In genomic region chr4:88763384-88764018, GRCm38 (mm10) we compare ENCODE assay signal across 9 mouse cellular contexts. TPM values are rescaled to one million over a fixed set of nuclear protein-coding genes. Genes with fewer than 3 reads are reported as not detected.
DNase-seq lines count a peak whose midpoint lies in the region; ATAC-seq and TF ChIP-seq lines count a peak whose summit lies in the region.
"Not testable (repeated sequence)": the region's sequence is repeated elsewhere in the genome, so short reads cannot be mapped to it uniquely, and the experiment has no call there.
"Had no signal": no experiment of that assay in that cellular context is flagged by ENCODE, and none has a peak within 500 bp of the region (broad histone marks: within the 10 kb centered on the region; RNA-seq: fewer than 3 reads in every experiment).

No protein-coding gene starts in this region.

- not testable (repeated sequence) for H3K9ac ChIP-seq in forebrain, embryonic 14.5 days (ENCODE audit: low read length); kidney, embryonic 14.5 days (ENCODE audit: low read depth, low read length); liver, embryonic 12.5 days; midbrain, embryonic 15.5 days
- H3K9ac ChIP-seq in heart, embryonic 16.5 days (ENCODE audit: low read length) = peak overlapping the region; percentile 38; the same call in 1 of the 2 replicates

- H3K4me2 ChIP-seq in forebrain, embryonic 14.5 days (ENCODE audit: low read length) = peak overlapping the region; percentile 51
- peak overlapping the region; percentile 53 for H3K4me2 ChIP-seq in heart, embryonic 16.5 days (ENCODE audit: low read depth, low read length)
- H3K4me2 ChIP-seq in kidney, embryonic 14.5 days (replicated peaks; ENCODE audit: low read depth, low read length) = peak overlapping the region; percentile 22
- peak overlapping the region; percentile 67 for H3K4me2 ChIP-seq in liver, embryonic 12.5 days
- H3K4me2 ChIP-seq in midbrain, embryonic 15.5 days = peak overlapping the region; percentile 63

- not testable (repeated sequence) for ATAC-seq in forebrain, embryonic 14.5 days; heart, embryonic 16.5 days (replicated peaks; ENCODE audit: extremely low read depth, insufficient read depth, low FRiP score); kidney, embryonic 14.5 days (ENCODE audit: low FRiP score, low TSS enrichment); liver, embryonic 12.5 days; midbrain, embryonic 15.5 days (replicated peaks)

- H3K4me3 ChIP-seq in cerebellum, adult 2 months (replicated peaks; ENCODE audit: insufficient read depth, low read depth, low read length) = not testable (repeated sequence)
- H3K4me3 ChIP-seq in forebrain, embryonic 14.5 days (ENCODE audit: low read depth, low read length) = peak overlapping the region; percentile 24
- H3K4me3 ChIP-seq in heart, embryonic 16.5 days (ENCODE audit: low read length) = peak overlapping the region; percentile 32
- H3K4me3 ChIP-seq in kidney, embryonic 14.5 days (ENCODE audit: low read length) = peak overlapping the region; percentile 20
- H3K4me3 ChIP-seq in liver, embryonic 12.5 days = peak overlapping the region; percentile 44
- peak overlapping the region; percentile 38 for H3K4me3 ChIP-seq in midbrain, embryonic 15.5 days
- H3K4me3 ChIP-seq in spleen, adult 2 months (ENCODE audit: extremely low read depth, insufficient read depth, insufficient read length) = peak overlapping the region; percentile 51

- not testable (repeated sequence) for TF ChIP-seq POLR2A in cerebellum, adult 2 months (IDR thresholded peaks at IDR 0.05; ENCODE audit: borderline replicate concordance, insufficient read depth, low read length); spleen, adult 2 months (IDR thresholded peaks at IDR 0.05; ENCODE audit: low read depth, low read length)

- not testable (repeated sequence) for H3K36me3 ChIP-seq in forebrain, embryonic 14.5 days (ENCODE audit: control insufficient read depth, insufficient read depth, low read length); heart, embryonic 16.5 days (ENCODE audit: control insufficient read depth, insufficient read depth); kidney, embryonic 14.5 days (ENCODE audit: control insufficient read depth, insufficient read depth, low read length); liver, embryonic 12.5 days; midbrain, embryonic 15.5 days (replicated peaks); spleen, adult 2 months (ENCODE audit: control insufficient read depth, insufficient read depth, low read length)

- TF ChIP-seq CTCF in cerebellum, adult 2 months (IDR thresholded peaks at IDR 0.05; ENCODE audit: borderline replicate concordance, insufficient read depth, low read depth, low read length) = peak; percentile 33; the same call in 1 of the 2 replicates
- TF ChIP-seq CTCF in spleen, adult 2 months (IDR thresholded peaks at IDR 0.05; ENCODE audit: extremely low read depth, insufficient read depth, insufficient read length, insufficient replicate concordance) = not testable (repeated sequence)

- not testable (repeated sequence) for H3K27me3 ChIP-seq in cerebellum, adult 2 months (ENCODE audit: control insufficient read depth, insufficient read depth, low read length); forebrain, embryonic 14.5 days (replicated peaks; ENCODE audit: control insufficient read depth, insufficient read depth, low read length); heart, embryonic 16.5 days (ENCODE audit: control insufficient read depth, insufficient read depth, low read length); kidney, embryonic 14.5 days (ENCODE audit: control insufficient read depth, insufficient read depth, low read length); liver, embryonic 12.5 days (replicated peaks); midbrain, embryonic 15.5 days (replicated peaks); spleen, adult 2 months (ENCODE audit: control insufficient read depth, insufficient read depth, low read length)

- H3K4me1 ChIP-seq in cerebellum, adult 2 months (ENCODE audit: control insufficient read depth, insufficient read depth, low read length); forebrain, embryonic 14.5 days (ENCODE audit: control insufficient read depth, insufficient read depth, low read length); heart, embryonic 16.5 days (ENCODE audit: control insufficient read depth, insufficient read depth, low read length); kidney, embryonic 14.5 days (ENCODE audit: control insufficient read depth, insufficient read depth, low read length); liver, embryonic 12.5 days; midbrain, embryonic 15.5 days; spleen, adult 2 months (ENCODE audit: control insufficient read depth, insufficient read depth, insufficient read length): not testable (repeated sequence)

- WGBS in cerebellum, adult 2 months = 3% methylated on average over 40 of the region's 42 CpGs
- 3% methylated on average over 24 of the region's 42 CpGs for WGBS in forebrain, embryonic 14.5 days
- 2% methylated on average over 26 of the region's 42 CpGs for WGBS in heart, embryonic 16.5 days
- 3% methylated on average over 20 of the region's 42 CpGs for WGBS in kidney, embryonic 14.5 days
- 5% methylated on average over 29 of the region's 42 CpGs for WGBS in liver, embryonic 12.5 days (ENCODE audit: insufficient replicate concordance)
- 3% methylated on average over 33 of the region's 42 CpGs for WGBS in midbrain, embryonic 15.5 days
- 2% methylated on average over 32 of the region's 42 CpGs for WGBS in spleen, adult 2 months

- not testable (repeated sequence) for H3K9me3 ChIP-seq in forebrain, embryonic 14.5 days (replicated peaks; ENCODE audit: control insufficient read depth, low read length); heart, embryonic 16.5 days (replicated peaks; ENCODE audit: control insufficient read depth, low read length); kidney, embryonic 14.5 days (ENCODE audit: control insufficient read depth, low read length); liver, embryonic 12.5 days (replicated peaks); midbrain, embryonic 15.5 days

- H3K27ac ChIP-seq in cerebellum, adult 2 months (ENCODE audit: insufficient read depth, low read length); forebrain, embryonic 14.5 days (ENCODE audit: low read depth, low read length); kidney, embryonic 14.5 days (ENCODE audit: low read depth, low read length); liver, embryonic 12.5 days; midbrain, embryonic 15.5 days; spleen, adult 2 months (ENCODE audit: insufficient read depth, low read length): not testable (repeated sequence)
- peak overlapping the region; percentile 61 for H3K27ac ChIP-seq in heart, embryonic 16.5 days (ENCODE audit: low read length)

- DNase-seq in CD4-positive, CD25-positive, alpha-beta regulatory T cell, adult 2 months (ENCODE audit: low read depth, low spot score) = peak; percentile 70
- DNase-seq in cerebellum, adult 2 months = peak; percentile 60 to 73
- DNase-seq in forebrain, embryonic 14.5 days (ENCODE audit: low spot score) = peak; percentile 61
- DNase-seq in spleen, adult 2 months (ENCODE audit: low read depth in 1 of 2, low spot score in 2 of 2) = peak in 1 of 2 experiments; percentile 32

RNA-seq across cellular contexts. Expression of gene Gm13283, which starts 3.6 kb away (rescaled TPM):
- not detected in 2 replicates for polyA plus RNA-seq in cerebellum, adult 2 months (2012; rRNA removed)
- not detected in 2 replicates for polyA plus RNA-seq in forebrain, embryonic 14.5 days (2014; fragmentation: Nextera tagmentation; extraction: Ambion mirVana)
- polyA plus RNA-seq in heart, embryonic 16.5 days (2015; fragmentation: Nextera tagmentation; extraction: Ambion mirVana) = 0.25 TPM in 2 replicates
- 0.30 and 0.47 TPM in 2 replicates for polyA plus RNA-seq in kidney, embryonic 14.5 days (2014; fragmentation: Nextera tagmentation; extraction: Ambion mirVana)
- not detected in 2 replicates for polyA plus RNA-seq in liver, embryonic 12.5 days (2016; fragmentation: Nextera tagmentation; extraction: Ambion mirVana)
- not detected in 2 replicates for polyA plus RNA-seq in midbrain, embryonic 15.5 days (2015; fragmentation: Nextera tagmentation; extraction: Ambion mirVana)
- polyA plus RNA-seq in spleen, adult 2 months (2012; rRNA removed) = 0.07 TPM in 1 of 2 replicates, not detected in the other
- polyA plus RNA-seq: myocyte had no signal

RNA-seq across cellular contexts. Expression of gene Gm13271, which starts 8.8 kb away (rescaled TPM):
- polyA plus RNA-seq in cerebellum, adult 2 months (2012; rRNA removed) = not detected in 2 replicates
- not detected in 2 replicates for polyA plus RNA-seq in forebrain, embryonic 14.5 days (2014; fragmentation: Nextera tagmentation; extraction: Ambion mirVana)
- not detected in 2 replicates for polyA plus RNA-seq in heart, embryonic 16.5 days (2015; fragmentation: Nextera tagmentation; extraction: Ambion mirVana)
- polyA plus RNA-seq in kidney, embryonic 14.5 days (2014; fragmentation: Nextera tagmentation; extraction: Ambion mirVana) = not detected in 2 replicates
- polyA plus RNA-seq in liver, embryonic 12.5 days (2016; fragmentation: Nextera tagmentation; extraction: Ambion mirVana) = not detected in 2 replicates
- polyA plus RNA-seq in midbrain, embryonic 15.5 days (2015; fragmentation: Nextera tagmentation; extraction: Ambion mirVana) = not detected in 2 replicates
- polyA plus RNA-seq in spleen, adult 2 months (2012; rRNA removed) = not detected in 2 replicates
- polyA plus RNA-seq: myocyte had no signal

RNA-seq across cellular contexts. Expression of gene Gm13290, which starts 10.1 kb away (rescaled TPM):
- not detected in 2 replicates for polyA plus RNA-seq in cerebellum, adult 2 months (2012; rRNA removed)
- not detected in 2 replicates for polyA plus RNA-seq in forebrain, embryonic 14.5 days (2014; fragmentation: Nextera tagmentation; extraction: Ambion mirVana)
- polyA plus RNA-seq in heart, embryonic 16.5 days (2015; fragmentation: Nextera tagmentation; extraction: Ambion mirVana) = 0.39 and 0.45 TPM in 2 replicates
- polyA plus RNA-seq in kidney, embryonic 14.5 days (2014; fragmentation: Nextera tagmentation; extraction: Ambion mirVana) = 0.51 and 0.92 TPM in 2 replicates
- polyA plus RNA-seq in liver, embryonic 12.5 days (2016; fragmentation: Nextera tagmentation; extraction: Ambion mirVana) = not detected in 2 replicates
- polyA plus RNA-seq in midbrain, embryonic 15.5 days (2015; fragmentation: Nextera tagmentation; extraction: Ambion mirVana) = not detected in 2 replicates
- not detected in 2 replicates for polyA plus RNA-seq in spleen, adult 2 months (2012; rRNA removed)

RNA-seq across cellular contexts. Expression of gene Gm13289, which starts 13.2 kb away (rescaled TPM):
- not detected in 2 replicates for polyA plus RNA-seq in cerebellum, adult 2 months (2012; rRNA removed)
- not detected in 2 replicates for polyA plus RNA-seq in forebrain, embryonic 14.5 days (2014; fragmentation: Nextera tagmentation; extraction: Ambion mirVana)
- not detected in 2 replicates for polyA plus RNA-seq in heart, embryonic 16.5 days (2015; fragmentation: Nextera tagmentation; extraction: Ambion mirVana)
- not detected in 2 replicates for polyA plus RNA-seq in kidney, embryonic 14.5 days (2014; fragmentation: Nextera tagmentation; extraction: Ambion mirVana)
- polyA plus RNA-seq in liver, embryonic 12.5 days (2016; fragmentation: Nextera tagmentation; extraction: Ambion mirVana) = not detected in 2 replicates
- polyA plus RNA-seq in midbrain, embryonic 15.5 days (2015; fragmentation: Nextera tagmentation; extraction: Ambion mirVana) = not detected in 2 replicates
- not detected in 2 replicates for polyA plus RNA-seq in spleen, adult 2 months (2012; rRNA removed)
- polyA plus RNA-seq: myocyte had no signal

RNA-seq across cellular contexts. Expression of gene Gm13272, which starts 16.1 kb away (rescaled TPM):
- polyA plus RNA-seq in cerebellum, adult 2 months (2012; rRNA removed) = not detected in 2 replicates
- polyA plus RNA-seq in forebrain, embryonic 14.5 days (2014; fragmentation: Nextera tagmentation; extraction: Ambion mirVana) = not detected in 2 replicates
- not detected in 2 replicates for polyA plus RNA-seq in heart, embryonic 16.5 days (2015; fragmentation: Nextera tagmentation; extraction: Ambion mirVana)
- not detected in 2 replicates for polyA plus RNA-seq in kidney, embryonic 14.5 days (2014; fragmentation: Nextera tagmentation; extraction: Ambion mirVana)
- not detected in 2 replicates for polyA plus RNA-seq in liver, embryonic 12.5 days (2016; fragmentation: Nextera tagmentation; extraction: Ambion mirVana)
- polyA plus RNA-seq in midbrain, embryonic 15.5 days (2015; fragmentation: Nextera tagmentation; extraction: Ambion mirVana) = not detected in 2 replicates
- not detected in 2 replicates for polyA plus RNA-seq in spleen, adult 2 months (2012; rRNA removed)
